Mouse (Mus musculus) lung, postnatal 0 days (tissue): ENCODE data around the gene Ppdpf.

ENCODE experiments used
- CTCF ChIP-seq: IDR thresholded peaks from 2 replicates; pipeline ENCODE4 v1.5.1; 2016; ENCODE audit warnings: antibody characterized with exemption, mild to moderate bottlenecking
- EP300 ChIP-seq: IDR thresholded peaks from 2 replicates; pipeline ENCODE4 v1.6.1; 2016; ENCODE audit warnings: antibody characterized with exemption, mild to moderate bottlenecking, control low read depth

- TF ChIP-seq CTCF (no peak), EP300 (no peak)
These were observed 38.6 kb upstream of the Ppdpf start for GRCm38 (mm10) chr2:181148318-181148955.
